Mouse (Mus musculus): ENCODE measurements around the gene Pih1d3. TPM values are rescaled to one million over a fixed set of nuclear protein-coding genes. Genes with fewer than 3 reads are reported as not detected.

The Pih1d3 gene
- total and polyA plus RNA-seq, 2 experiments from 2014 or later = not detected

DNA sequence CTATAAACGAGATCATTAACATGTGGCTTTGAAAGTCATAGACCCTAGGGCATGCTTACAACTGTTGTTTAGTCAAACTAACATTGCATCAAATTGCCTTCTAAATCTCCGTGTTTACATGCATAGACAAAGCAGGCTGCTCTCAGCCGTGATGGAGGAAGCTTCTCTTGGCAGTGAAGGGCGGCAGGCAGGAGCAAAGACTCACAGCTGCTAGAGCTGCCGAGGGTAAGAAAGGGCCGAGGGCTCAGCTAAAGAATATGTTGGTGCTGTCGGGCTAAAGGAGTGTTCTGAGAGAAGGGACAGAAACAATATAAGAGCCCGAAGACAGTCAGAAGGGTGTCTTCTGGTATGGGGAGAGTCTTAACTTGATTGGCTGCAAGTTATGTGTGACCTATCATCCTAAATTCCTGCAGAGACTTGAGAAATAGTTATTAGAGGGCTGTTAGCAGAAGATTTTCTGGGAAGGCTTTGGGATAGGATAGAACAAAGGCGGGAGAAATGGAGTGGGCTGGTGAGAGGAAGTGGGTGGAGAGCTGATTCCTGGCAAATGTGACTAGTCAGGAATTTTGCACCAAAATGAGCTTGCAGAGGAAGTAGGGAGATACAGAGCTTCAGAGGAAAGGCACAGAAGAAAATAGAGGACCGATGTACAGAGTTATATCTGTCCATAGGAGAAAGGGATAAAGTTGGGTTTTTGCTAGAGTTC, 37.7 kb downstream of the Pih1d3 start:
- Histone ChIP-seq H3K36me3 (ENCODE audit: insufficient read depth, low read length) (no peaks in the 10 kb centered on the region), H3K4me2 (ENCODE audit: low read depth, low read length) (no peak overlapping the region), H3K27me3 (ENCODE audit: insufficient read depth, low read length) (no peaks in the 10 kb centered on the region), H3K9me3 (ENCODE audit: low read length) (no peaks in the 10 kb centered on the region), H3K4me3 (ENCODE audit: low read length) (no peak overlapping the region), H3K4me1 (ENCODE audit: insufficient read depth, low read length) (no peaks in the 10 kb centered on the region), H3K9ac (replicated peaks; ENCODE audit: low read length) (no peak overlapping the region), H3K27ac (no peak overlapping the region)
- TF ChIP-seq CTCF (IDR thresholded peaks at IDR 0.05; ENCODE audit: low read depth) = no peak
- DNase-seq (ENCODE audit: low spot score) = no peak
- ATAC-seq = no peak
- WGBS = 66% methylated on average over 10 of the region's 10 CpGs

Other genes starting within 250 kb of the Pih1d3 start
- not detected in 2 replicates for gene AC153137.1, start 244.9 kb upstream of the Pih1d3 start, total RNA-seq (2014; rRNA removed)
- not detected in 2 replicates for gene AC153137.1, start 244.9 kb upstream of the Pih1d3 start, polyA plus RNA-seq (2015; fragmentation: Nextera tagmentation; extraction: Ambion mirVana)
- 0.83 TPM in 1 of 2 replicates, not detected in the other for gene Lgsn, start 46.4 kb upstream of the Pih1d3 start, total RNA-seq (2014; rRNA removed)
- gene Lgsn, start 46.4 kb upstream of the Pih1d3 start, polyA plus RNA-seq (2015; fragmentation: Nextera tagmentation; extraction: Ambion mirVana) = 0.11 TPM in 1 of 2 replicates, not detected in the other
- not detected in 2 replicates for gene 4931428L18Rik, start 154 bp upstream of the Pih1d3 start, total RNA-seq (2014; rRNA removed)
- not detected in 2 replicates for gene 4931428L18Rik, start 154 bp upstream of the Pih1d3 start, polyA plus RNA-seq (2015; fragmentation: Nextera tagmentation; extraction: Ambion mirVana)

Data from hindbrain, postnatal 0 days (tissue).